Mouse (Mus musculus): ENCODE results near the gene Dhx58.

DNA sequence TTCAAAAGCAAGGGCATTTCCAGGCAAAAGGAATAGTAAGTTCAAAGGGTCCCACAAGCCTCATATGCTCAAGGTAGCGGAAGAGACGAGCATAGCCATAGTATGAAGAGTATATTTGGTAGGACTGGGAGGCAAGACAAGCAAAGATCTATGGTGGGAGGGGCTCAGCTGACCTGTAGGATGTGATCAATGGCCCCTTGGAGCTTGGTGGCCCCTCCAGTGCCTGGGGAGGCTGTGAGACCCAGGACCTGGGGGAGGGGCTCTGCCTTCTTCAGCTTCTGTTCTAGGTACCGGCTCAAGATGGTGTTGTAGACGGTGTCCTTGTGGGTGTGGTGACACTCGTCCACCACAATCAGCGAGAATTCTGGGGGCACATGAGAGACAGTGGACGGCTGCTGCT is 1.2 kb downstream of the Dhx58 start:
- TF ChIP-seq POLR2A (IDR thresholded peaks at IDR 0.05; ENCODE audit: insufficient read length, low read depth) (no peak), MYOG (IDR thresholded peaks at IDR 0.05; ENCODE audit: control insufficient read depth in 1 of 3, insufficient read depth in 1 of 3, insufficient read length in 2 of 3, low read depth in 2 of 3) (no peak), SRF (IDR thresholded peaks at IDR 0.05; ENCODE audit: control insufficient read depth, insufficient read length, low read depth) (no peak), TCF3 (IDR thresholded peaks at IDR 0.05; ENCODE audit: insufficient read length, low read depth) (no peak), TCF12 (IDR thresholded peaks at IDR 0.05; ENCODE audit: insufficient read depth, poor library complexity, severe bottlenecking) (no peak), MAX (IDR thresholded peaks at IDR 0.05; ENCODE audit: low read depth) (no peak), E2F4 (IDR thresholded peaks at IDR 0.05; ENCODE audit: insufficient read depth) (no peak), POLR2AphosphoS2 (IDR thresholded peaks at IDR 0.05; ENCODE audit: insufficient read length, low read depth) (no peak), USF1 (IDR thresholded peaks at IDR 0.05; ENCODE audit: low read depth) (no peak), CEBPB (IDR thresholded peaks at IDR 0.05; ENCODE audit: insufficient read depth, poor library complexity, severe bottlenecking) (no peak), MYOD1 (IDR thresholded peaks at IDR 0.05; ENCODE audit: control insufficient read depth in 1 of 3, insufficient read length in 2 of 3, low read depth in 2 of 3) (no peak)
